Mouse (Mus musculus): ENCODE measurements at regions not wholly inside any gene's neighbourhood (a gene's known extent, or its start where the extent isn't known, plus 50 kb on each side); places are given as distances from the start of the nearest gene placed in this dataset.

DNA sequence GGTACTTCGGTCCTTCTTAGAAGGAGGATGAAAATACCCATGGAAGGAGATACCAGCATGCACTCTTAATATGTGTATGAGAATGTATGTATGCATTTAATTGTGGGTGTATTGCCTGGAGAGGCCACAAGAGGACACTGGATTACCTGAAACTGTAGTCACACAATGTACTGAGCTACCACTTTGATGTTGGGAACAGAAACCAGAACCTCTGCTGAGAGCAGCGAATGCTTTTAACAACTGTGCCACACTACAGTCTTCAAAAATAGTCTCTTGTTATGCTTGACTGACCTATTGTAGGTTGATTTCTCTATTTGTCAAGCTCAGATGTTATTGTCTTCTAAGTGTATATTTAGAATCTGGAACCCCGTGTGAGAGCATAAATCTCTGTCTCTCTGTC lies 201.3 kb upstream of the Fat3 start:
- Histone ChIP-seq H3K36me3 (replicated peaks in 1 of 2; ENCODE audit: control insufficient read depth in 1 of 2, insufficient read depth in 1 of 2, low read length in 1 of 2) (no peaks in the 10 kb centered on the region), H3K79me2 (replicated peaks; ENCODE audit: control insufficient read depth, extremely low read depth, insufficient read depth, poor library complexity, severe bottlenecking) (no peaks in the 10 kb centered on the region), H3K9me3 (replicated peaks; ENCODE audit: low read length) (no peaks in the 10 kb centered on the region), H3K9ac (ENCODE audit: insufficient read depth, low read depth) (no peak overlapping the region), H3K27me3 (replicated peaks) (no peaks in the 10 kb centered on the region), H3K4me3 (replicated peaks in 1 of 3; ENCODE audit: low read depth in 2 of 3, low read length in 2 of 3, poor library complexity in 1 of 3) (no peak overlapping the region), H3K27ac (ENCODE audit: insufficient read depth, low read depth) (no peak overlapping the region), H3K4me2 (ENCODE audit: insufficient read depth, low read depth, poor library complexity, severe bottlenecking) (no peak overlapping the region), H3K4me1 (ENCODE audit: control insufficient read depth in 1 of 2, insufficient read depth in 2 of 2) (no peaks in the 10 kb centered on the region; a peak in 1 of 4 replicates)
- DNase-seq (ENCODE audit: extremely low read depth): peak; percentile 24
- TF ChIP-seq JUN (IDR thresholded peaks at IDR 0.05; ENCODE audit: insufficient read depth, low read depth, low read length): no peak
- TF ChIP-seq TBP (conservative IDR thresholded peaks at IDR 0.05; ENCODE audit: low read depth, low read length): no peak
- 0 out of 2 replicates have a peak, but pooled peaks have one; percentile 6 for TF ChIP-seq SMC3 (IDR thresholded peaks at IDR 0.05; ENCODE audit: low read depth, low read length)
- TF ChIP-seq RAD21 (IDR thresholded peaks at IDR 0.05; ENCODE audit: low read depth, low read length): peak; percentile 26
- peak in 1 of 2 experiments; percentile 1; a peak in 1 of 4 replicates for TF ChIP-seq CTCF (conservative IDR thresholded peaks at IDR 0.05 in 1 of 2, IDR thresholded peaks at IDR 0.05 in 1 of 2; ENCODE audit: low read depth in 2 of 2, low read length in 2 of 2)
- dilution Hi-C loops (cut with MboI; ENCODE audit: extremely low pct_ligation_motif_present, extremely low pct_unique_long_range_greater_than_20kb, low sequenced_read_pairs) (no loop called here), in situ Hi-C loops (cut with MboI; ENCODE audit: low pct_ligation_motif_present, low pct_unique_long_range_greater_than_20kb, low sequenced_read_pairs) (no loop called here)

DNA sequence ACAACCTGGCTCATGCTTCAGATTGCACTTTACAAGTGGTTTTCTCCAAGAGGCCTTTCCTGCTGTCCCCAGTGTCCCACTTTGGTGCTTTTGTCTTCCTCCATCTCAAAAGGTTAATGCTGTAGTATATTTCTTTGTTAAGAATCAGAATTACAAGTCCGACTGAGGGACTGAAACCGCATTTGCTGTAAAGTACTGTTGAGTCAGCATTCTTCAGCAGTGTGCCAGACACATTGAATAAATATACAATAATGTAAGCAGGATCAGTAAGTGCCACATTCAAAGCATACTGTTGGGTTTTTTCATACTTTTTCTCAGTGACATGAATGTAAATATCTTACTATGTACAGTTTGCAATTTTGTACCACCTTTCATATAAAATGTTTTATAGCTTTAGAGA lies 160.4 kb upstream of the Fat3 start:
- Histone ChIP-seq H3K27ac (ENCODE audit: insufficient read depth, low read depth) (no peak overlapping the region), H3K4me3 (replicated peaks in 1 of 3; ENCODE audit: low read depth in 2 of 3, low read length in 2 of 3, poor library complexity in 1 of 3) (no peak overlapping the region), H3K79me2 (replicated peaks; ENCODE audit: control insufficient read depth, extremely low read depth, insufficient read depth, poor library complexity, severe bottlenecking) (no peaks in the 10 kb centered on the region), H3K36me3 (replicated peaks in 1 of 2; ENCODE audit: control insufficient read depth in 1 of 2, insufficient read depth in 1 of 2, low read length in 1 of 2) (no peaks in the 10 kb centered on the region), H3K27me3 (replicated peaks) (no peaks in the 10 kb centered on the region), H3K9ac (ENCODE audit: insufficient read depth, low read depth) (no peak overlapping the region), H3K4me2 (ENCODE audit: insufficient read depth, low read depth, poor library complexity, severe bottlenecking) (no peak overlapping the region), H3K4me1 (ENCODE audit: control insufficient read depth in 1 of 2, insufficient read depth in 2 of 2) (no peaks in the 10 kb centered on the region), H3K9me3 (replicated peaks; ENCODE audit: low read length) (no peaks in the 10 kb centered on the region)
- dilution Hi-C loops (cut with MboI; ENCODE audit: extremely low pct_ligation_motif_present, extremely low pct_unique_long_range_greater_than_20kb, low sequenced_read_pairs) (no loop called here), in situ Hi-C loops (cut with MboI; ENCODE audit: low pct_ligation_motif_present, low pct_unique_long_range_greater_than_20kb, low sequenced_read_pairs) (no loop called here)
- DNase-seq (ENCODE audit: extremely low read depth): no peak
- no peak for TF ChIP-seq SMC3 (IDR thresholded peaks at IDR 0.05; ENCODE audit: low read depth, low read length)
- no peak for TF ChIP-seq POLR2AphosphoS2 (IDR thresholded peaks at IDR 0.05; ENCODE audit: low read depth, low read length)
- TF ChIP-seq PAX5 (IDR thresholded peaks at IDR 0.05; ENCODE audit: low read length): no peak
- TF ChIP-seq CTCF (conservative IDR thresholded peaks at IDR 0.05 in 1 of 2, IDR thresholded peaks at IDR 0.05 in 1 of 2; ENCODE audit: low read depth in 2 of 2, low read length in 2 of 2): no peak

DNA sequence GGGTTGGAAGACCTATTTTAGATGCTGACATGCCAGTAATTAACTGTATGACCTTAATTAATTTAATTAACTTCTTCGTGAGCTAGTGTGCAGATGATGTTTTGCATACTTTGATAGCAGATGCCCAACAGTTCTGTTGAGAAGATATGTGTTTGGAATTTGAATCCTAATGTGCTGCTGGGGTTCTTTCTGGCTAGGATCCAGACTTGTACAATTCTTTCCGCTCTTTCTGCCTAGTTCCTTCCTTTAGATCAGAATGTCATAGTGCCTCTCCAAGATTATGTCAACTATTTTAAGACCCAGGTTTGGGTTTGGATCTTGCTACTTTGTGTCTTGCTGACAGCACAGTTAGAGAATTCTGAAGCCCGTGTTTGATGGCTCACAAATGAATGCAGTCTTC lies 159.9 kb upstream of the Fat3 start:
- in situ Hi-C loops (cut with MboI; ENCODE audit: low pct_ligation_motif_present, low pct_unique_long_range_greater_than_20kb, low sequenced_read_pairs): no loop called here
- Histone ChIP-seq H3K27me3 (replicated peaks) (no peaks in the 10 kb centered on the region), H3K4me1 (ENCODE audit: control insufficient read depth in 1 of 2, insufficient read depth in 2 of 2) (no peaks in the 10 kb centered on the region), H3K36me3 (replicated peaks in 1 of 2; ENCODE audit: control insufficient read depth in 1 of 2, insufficient read depth in 1 of 2, low read length in 1 of 2) (no peaks in the 10 kb centered on the region), H3K9me3 (replicated peaks; ENCODE audit: low read length) (no peaks in the 10 kb centered on the region), H3K4me3 (replicated peaks in 1 of 3; ENCODE audit: low read depth in 2 of 3, low read length in 2 of 3, poor library complexity in 1 of 3) (no peak overlapping the region), H3K27ac (ENCODE audit: insufficient read depth, low read depth) (no peak overlapping the region), H3K9ac (ENCODE audit: insufficient read depth, low read depth) (no peak overlapping the region), H3K79me2 (replicated peaks; ENCODE audit: control insufficient read depth, extremely low read depth, insufficient read depth, poor library complexity, severe bottlenecking) (no peaks in the 10 kb centered on the region), H3K4me2 (ENCODE audit: insufficient read depth, low read depth, poor library complexity, severe bottlenecking) (no peak overlapping the region)
- no peak for DNase-seq (ENCODE audit: extremely low read depth)
- TF ChIP-seq SMC3 (IDR thresholded peaks at IDR 0.05; ENCODE audit: low read depth, low read length) (no peak), ELF1 (IDR thresholded peaks at IDR 0.05; ENCODE audit: low read depth, low read length) (no peak), ETS1 (conservative IDR thresholded peaks at IDR 0.05; ENCODE audit: low read depth, low read length) (no peak), USF2 (conservative IDR thresholded peaks at IDR 0.05; ENCODE audit: low read depth, low read length) (no peak), E2F4 (IDR thresholded peaks at IDR 0.05; ENCODE audit: insufficient replicate concordance, low read depth, low read length) (no peak), NELFE (IDR thresholded peaks at IDR 0.05; ENCODE audit: low read depth, low read length) (no peak), JUN (IDR thresholded peaks at IDR 0.05; ENCODE audit: insufficient read depth, low read depth, low read length) (no peak), CHD1 (IDR thresholded peaks at IDR 0.05; ENCODE audit: low read depth, low read length) (no peak), ZKSCAN1 (IDR thresholded peaks at IDR 0.05; ENCODE audit: borderline replicate concordance, low read depth, low read length) (no peak), KAT2A (IDR thresholded peaks at IDR 0.05; ENCODE audit: insufficient replicate concordance, low read length) (no peak)
- dilution Hi-C loops (cut with MboI; ENCODE audit: extremely low pct_ligation_motif_present, extremely low pct_unique_long_range_greater_than_20kb, low sequenced_read_pairs): no loop called here
